Mouse (Mus musculus): ENCODE measurements at regions not wholly inside any gene's neighbourhood (a gene's known extent, or its start where the extent isn't known, plus 50 kb on each side); places are given as distances from the start of the nearest gene placed in this dataset.

- H3K36me3 ChIP-seq = no peaks in the 10 kb centered on the region
- H3K27ac ChIP-seq = no peak overlapping the region
- no peaks in the 10 kb centered on the region for H3K27me3 ChIP-seq
- H3K9me3 ChIP-seq (replicated peaks) = no peaks in the 10 kb centered on the region
- H3K4me3 ChIP-seq = no peak overlapping the region
- no peak overlapping the region for H3K4me2 ChIP-seq (replicated peaks)
- no peak for ATAC-seq (ENCODE audit: low FRiP score)
- 88% methylated on average over 4 of the region's 4 CpGs for WGBS
- H3K4me1 ChIP-seq = no peaks in the 10 kb centered on the region
- no peak overlapping the region for H3K9ac ChIP-seq
Observed at GRCm38 (mm10) chr1:23168504-23168903, 66.5 kb upstream of the 4933415F23Rik start.

- no peaks in the 10 kb centered on the region for H3K4me1 ChIP-seq
- no peak for ATAC-seq (ENCODE audit: low FRiP score)
- no peak overlapping the region for H3K4me3 ChIP-seq
- no peak overlapping the region for H3K27ac ChIP-seq
- H3K36me3 ChIP-seq = no peaks in the 10 kb centered on the region
- no peaks in the 10 kb centered on the region for H3K27me3 ChIP-seq
- 83% methylated on average over 5 of the region's 5 CpGs for WGBS
- no peaks in the 10 kb centered on the region for H3K9me3 ChIP-seq (replicated peaks)
- H3K4me2 ChIP-seq (replicated peaks) = no peak overlapping the region
- no peak overlapping the region for H3K9ac ChIP-seq
Observed at GRCm38 (mm10) chr1:23163371-23163935, 61.4 kb upstream of the 4933415F23Rik start.

DNA sequence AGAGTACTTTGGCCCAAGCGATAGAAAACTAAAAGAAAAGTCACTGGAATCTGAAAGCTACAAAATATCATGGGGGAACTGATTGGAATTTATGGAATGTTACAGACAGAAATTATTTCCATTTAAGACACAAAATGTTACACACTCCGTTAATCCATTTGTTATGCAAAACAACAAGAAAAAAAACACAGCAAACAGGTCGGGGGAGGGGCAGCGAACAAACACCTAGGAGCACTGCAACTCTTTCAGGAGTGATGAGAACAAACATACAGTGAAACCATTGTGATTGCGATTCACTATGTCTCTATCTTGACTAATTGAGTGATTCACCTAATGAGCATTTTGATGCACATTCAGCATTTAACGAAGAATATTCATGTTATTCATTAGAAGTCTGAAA, 60.7 kb upstream of the 4933415F23Rik start:
- H3K9me3 ChIP-seq (replicated peaks) = no peaks in the 10 kb centered on the region
- 81% methylated on average over 6 of the region's 6 CpGs for WGBS
- no peak for ATAC-seq (ENCODE audit: low FRiP score)
- H3K36me3 ChIP-seq = no peaks in the 10 kb centered on the region
- no peak overlapping the region for H3K9ac ChIP-seq
- H3K4me2 ChIP-seq (replicated peaks) = no peak overlapping the region
- H3K27ac ChIP-seq = no peak overlapping the region
- H3K4me1 ChIP-seq = no peaks in the 10 kb centered on the region
- no peak overlapping the region for H3K4me3 ChIP-seq
- no peaks in the 10 kb centered on the region for H3K27me3 ChIP-seq

MicroRNAs encoded in the stretch of these regions (microRNA counts, 519-probe panel; counts per million panel counts)
- microRNA mmu-miR-30a (4,035 counts per million, percentile 82 among the panel's probes with 10 or more counts), microRNA mmu-miR-30c (5,666 counts per million, percentile 95 among the panel's probes with 10 or more counts)

Small RNA genes in the stretch of these regions (microRNA-seq; reads per million reads assigned to microRNA genes)
- gene Mir30a (12,284 reads per million, percentile 96 among the genes with 10 or more reads in this experiment), gene Mir30c-2 (30.1 reads per million, percentile 32 among the genes with 10 or more reads in this experiment)

All from hindbrain, embryonic 12.5 days (tissue).